Mouse (Mus musculus) cerebellum, adult 8-10 months (tissue): ENCODE measurements around the gene Socs3.

Experiments
- DNase-seq: peaks from one replicate; pipeline ENCODE4 v3.0.0; 2022

The Socs3 gene

GRCm38 (mm10) chr11:117918541-117918940 lies 51.3 kb downstream of the Socs3 start:
- no peak for DNase-seq
